ENCODE assay signal across 17 mouse cellular contexts in the genomic region with DNA sequence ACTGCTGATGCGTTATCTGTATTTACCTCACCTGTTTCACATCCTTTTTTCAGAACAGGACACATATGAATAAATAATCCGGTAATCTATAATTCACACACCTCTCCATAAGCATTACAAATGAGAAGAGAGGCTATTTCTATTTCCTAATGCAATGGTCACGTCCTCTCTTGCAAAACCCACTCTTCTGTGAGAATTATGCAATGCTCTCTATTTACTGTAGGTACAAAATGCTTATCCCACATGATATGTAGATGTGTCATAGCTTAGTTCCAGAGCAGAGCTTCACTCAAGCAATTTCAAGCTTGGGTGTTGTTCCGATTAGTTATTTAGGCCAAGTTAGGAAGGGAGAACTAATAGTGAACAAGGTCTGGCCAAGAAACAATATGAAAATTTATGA.
"Had no signal": no experiment of that assay in that cellular context is flagged by ENCODE, and none has a peak within 500 bp of the region (broad histone marks: within the 10 kb centered on the region; RNA-seq: fewer than 3 reads in every experiment).

No protein-coding gene starts in this region.

- H3K9ac ChIP-seq: liver, embryonic 15.5 days; liver, postnatal 0 days; lung, embryonic 15.5 days; midbrain, embryonic 13.5 days; midbrain, embryonic 15.5 days; neural tube, embryonic 12.5 days; stomach, embryonic 15.5 days had no signal

- H3K36me3 ChIP-seq: liver, embryonic 13.5 days; liver, embryonic 15.5 days; lung, embryonic 15.5 days; midbrain, embryonic 13.5 days; midbrain, embryonic 15.5 days; neural tube, embryonic 12.5 days; stomach, embryonic 15.5 days had no signal

- H3K4me1 ChIP-seq: lung, embryonic 15.5 days; midbrain, embryonic 13.5 days; midbrain, embryonic 15.5 days; neural tube, embryonic 12.5 days; stomach, embryonic 15.5 days had no signal

- H3K27me3 ChIP-seq: liver, embryonic 13.5 days; liver, embryonic 15.5 days; lung, embryonic 15.5 days; midbrain, embryonic 13.5 days; midbrain, embryonic 15.5 days; neural tube, embryonic 12.5 days; stomach, embryonic 15.5 days had no signal

- ATAC-seq: liver, postnatal 0 days; midbrain, embryonic 13.5 days; midbrain, embryonic 15.5 days had no signal

- H3K4me2 ChIP-seq: liver, embryonic 13.5 days; lung, embryonic 15.5 days; midbrain, embryonic 11.5 days; midbrain, embryonic 13.5 days; midbrain, embryonic 15.5 days; neural tube, embryonic 12.5 days; stomach, embryonic 15.5 days had no signal

- H3K27ac ChIP-seq: lung, embryonic 15.5 days; macrophage; midbrain, embryonic 13.5 days; midbrain, embryonic 15.5 days; neural tube, embryonic 12.5 days; stomach, embryonic 15.5 days had no signal

- DNase-seq: liver, embryonic 13.5 days; liver, postnatal 0 days; lung, adult 2 months; lung, postnatal 14 days; lung, postnatal 36 days; right cerebral cortex, postnatal 14 days; thymus, adult 2 months; thymus, postnatal 25 days had no signal

- H3K4me3 ChIP-seq: liver, embryonic 13.5 days; liver, embryonic 15.5 days; lung, embryonic 15.5 days; megakaryocyte, embryonic 14.5 days; midbrain, embryonic 13.5 days; midbrain, embryonic 15.5 days; neural tube, embryonic 12.5 days; stomach, embryonic 15.5 days had no signal

- H3K9me3 ChIP-seq: liver, embryonic 13.5 days; liver, embryonic 15.5 days; lung, embryonic 15.5 days; midbrain, embryonic 13.5 days; midbrain, embryonic 15.5 days; neural tube, embryonic 12.5 days; stomach, embryonic 15.5 days had no signal
